Mouse (Mus musculus) liver, adult 2 months (tissue): ENCODE measurements around the gene Ugdh.

ENCODE experiments used
- CTCF ChIP-seq: fragments of 200-500 bp; IDR thresholded peaks from 2 replicates; pipeline ENCODE4 v1.5.1; 2011; ENCODE audit warnings: low read depth, low read length, control low read depth
- POLR2A ChIP-seq: fragments of 200-500 bp; IDR thresholded peaks from 2 replicates; pipeline ENCODE4 v1.6.1; 2011; ENCODE audit warnings: low read length, control low read depth; ENCODE audit not compliant: insufficient read depth; ENCODE audit errors: extremely low read depth

GRCm38 (mm10) chr5:65390648-65391644, 44.8 kb downstream of the Ugdh start, which contains the start of the genes Rpl9 and Lias:
- TF ChIP-seq POLR2A, result peak; percentile 91; the same call in 1 of the 2 replicates
- no peak for TF ChIP-seq CTCF
